Mouse (Mus musculus) myocyte (in vitro differentiated cells): ENCODE results near the gene Gpsm1.

Source experiments
- CEBPB ChIP-seq: IDR thresholded peaks from 2 replicates; pipeline ENCODE4 v1.6.1; 2011; ENCODE audit warnings: mild to moderate bottlenecking, moderate library complexity; ENCODE audit not compliant: poor library complexity, insufficient read depth, severe bottlenecking
- E2F4 ChIP-seq: IDR thresholded peaks from one replicate; pipeline ENCODE4 v1.6.1; 2011; ENCODE audit warnings: mild to moderate bottlenecking, control low read depth, moderate library complexity; ENCODE audit not compliant: insufficient read depth
- MAX ChIP-seq: IDR thresholded peaks from one replicate; pipeline ENCODE4 v1.6.1; 2011; ENCODE audit warnings: low read depth, mild to moderate bottlenecking, control low read depth
- MYOG ChIP-seq, 3 experiments: IDR thresholded peaks; one replicate each; pipeline ENCODE4 v1.6.1; 2011; ENCODE audit warnings: control low read depth in 2 of 3, low read depth in 2 of 3, mild to moderate bottlenecking in 2 of 3; ENCODE audit not compliant: insufficient read length in 2 of 3, control insufficient read depth in 1 of 3, insufficient read depth in 1 of 3
- POLR2A ChIP-seq: IDR thresholded peaks from one replicate; pipeline ENCODE4 v1.6.1; 2011; ENCODE audit warnings: low read depth, mild to moderate bottlenecking, control low read depth, moderate library complexity; ENCODE audit not compliant: insufficient read length
- TCF3 ChIP-seq: IDR thresholded peaks from one replicate; pipeline ENCODE4 v1.6.1; 2011; ENCODE audit warnings: low read depth, control low read depth; ENCODE audit not compliant: insufficient read length
- USF1 ChIP-seq: IDR thresholded peaks from one replicate; pipeline ENCODE4 v1.6.1; 2011; ENCODE audit warnings: low read depth, mild to moderate bottlenecking, control low read depth, moderate library complexity

- TF ChIP-seq POLR2A (no peak), USF1 (no peak), TCF3 (no peak), E2F4 (no peak), MYOG (IDR thresholded peaks at IDR 0.05; ENCODE audit: control insufficient read depth in 1 of 3, insufficient read depth in 1 of 3, insufficient read length in 2 of 3, low read depth in 2 of 3) (peak in 1 of 3 experiments; percentile 17), CEBPB (no peak), MAX (no peak)
These were observed 13.3 kb upstream of the Gpsm1 start for GRCm38 (mm10) chr2:26302005-26302503.
